Mouse (Mus musculus): ENCODE measurements around the gene Fbxw22.
"Not testable (repeated sequence)": the region's sequence is repeated elsewhere in the genome, so short reads cannot be mapped to it uniquely, and the experiment has no call there.

Fbxw22 gene

DNA sequence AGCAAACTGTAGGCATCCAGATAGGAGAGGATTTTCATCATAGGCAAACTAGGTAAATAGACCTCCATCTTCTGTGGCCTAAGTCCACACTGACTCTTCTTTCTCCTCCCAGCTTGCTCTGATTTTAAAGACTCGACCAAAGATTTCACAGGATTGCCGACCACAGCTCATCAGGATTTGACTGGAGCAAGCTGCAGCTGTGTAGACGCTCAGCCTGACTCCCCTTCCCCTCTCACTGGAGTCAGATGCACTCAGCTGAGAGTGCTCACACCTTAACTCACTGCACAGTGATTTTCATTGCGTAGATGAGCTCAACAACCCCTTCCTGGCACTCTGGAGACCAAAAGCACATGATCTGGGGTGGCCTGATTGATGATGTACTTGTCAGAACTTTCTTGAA, at the start of gene Fbxw22:
TSS of gene Fbxw22 (minus strand) at position 101 of the 400 bp plus-strand sequence.
- ATAC-seq (ENCODE audit: insufficient number of reproducible peaks, low FRiP score, low TSS enrichment) = not testable (repeated sequence)

DNA sequence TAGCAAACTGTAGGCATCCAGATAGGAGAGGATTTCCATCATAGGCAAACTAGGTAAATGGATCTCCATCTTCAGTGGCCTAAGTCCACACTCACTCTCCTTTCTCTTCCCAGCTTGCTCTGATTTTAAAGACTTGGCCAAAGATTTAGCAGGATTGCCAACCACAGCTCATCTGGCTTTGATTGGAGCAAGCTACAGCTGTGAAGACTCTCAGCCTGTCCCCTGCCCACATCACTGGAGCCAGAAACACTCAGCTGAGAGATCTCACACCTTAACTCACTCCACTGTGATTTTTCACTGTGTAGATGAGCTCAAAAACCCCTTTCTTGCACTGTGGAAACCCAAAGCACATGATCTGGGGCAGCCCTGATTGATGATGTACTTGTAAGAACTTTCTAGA, 44.9 kb upstream of the Fbxw22 start, which contains the start of gene Fbxw16:
TSS of gene Fbxw16 (minus strand) at position 101 of the 400 bp plus-strand sequence.
- ATAC-seq (ENCODE audit: insufficient number of reproducible peaks, low FRiP score, low TSS enrichment) = no peak

DNA sequence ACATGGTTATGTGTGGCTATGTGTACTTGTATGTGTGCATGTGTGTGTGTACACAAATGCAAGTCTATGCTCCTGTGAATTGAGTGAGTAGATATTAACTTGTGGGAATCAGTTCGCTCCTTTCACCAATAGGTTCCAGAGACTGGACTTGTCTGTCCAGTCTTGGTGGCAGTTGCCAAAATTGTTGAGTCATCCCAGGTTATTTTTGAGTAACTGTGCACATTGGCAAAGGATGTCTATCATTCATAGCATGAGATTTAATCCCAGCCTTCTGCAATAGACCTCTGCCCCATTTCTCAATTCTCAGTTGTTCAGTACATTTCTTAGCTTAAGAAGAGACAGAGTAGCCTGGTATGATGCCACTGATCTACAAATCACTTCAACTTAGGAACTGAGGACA, 28.9 kb upstream of the Fbxw22 start:
- ATAC-seq (ENCODE audit: insufficient number of reproducible peaks, low FRiP score, low TSS enrichment) = no peak

DNA sequence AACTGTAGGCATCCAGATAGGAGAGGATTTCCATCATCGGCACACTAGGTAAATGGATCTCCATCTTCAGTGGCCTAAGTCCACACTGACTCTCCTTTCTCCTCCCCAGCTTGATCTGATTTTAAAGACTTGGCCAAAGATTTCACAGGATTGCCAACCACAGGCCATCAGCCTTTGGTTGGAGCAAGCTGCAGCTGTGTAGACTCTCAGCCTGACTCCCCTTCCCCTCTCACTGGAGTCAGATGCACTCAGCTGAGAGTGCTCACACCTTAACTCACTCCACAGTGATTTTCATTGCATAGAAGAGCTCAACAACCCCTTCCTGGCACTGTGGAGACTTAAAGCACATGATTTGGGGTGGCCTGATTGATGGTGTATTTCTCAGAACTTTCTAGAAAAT, 64.5 kb downstream of the Fbxw22 start, which contains the start of gene Fbxw28:
TSS of gene Fbxw28 (minus strand) at position 101 of the 400 bp plus-strand sequence.
- ATAC-seq (ENCODE audit: insufficient number of reproducible peaks, low FRiP score, low TSS enrichment) = not testable (repeated sequence)

Measured in cerebellum, adult (tissue).